Mouse (Mus musculus): ENCODE results near the gene Ick.
A peak's percentile ranks its signal among the peaks of the same experiment; 100 is the strongest.

DNA sequence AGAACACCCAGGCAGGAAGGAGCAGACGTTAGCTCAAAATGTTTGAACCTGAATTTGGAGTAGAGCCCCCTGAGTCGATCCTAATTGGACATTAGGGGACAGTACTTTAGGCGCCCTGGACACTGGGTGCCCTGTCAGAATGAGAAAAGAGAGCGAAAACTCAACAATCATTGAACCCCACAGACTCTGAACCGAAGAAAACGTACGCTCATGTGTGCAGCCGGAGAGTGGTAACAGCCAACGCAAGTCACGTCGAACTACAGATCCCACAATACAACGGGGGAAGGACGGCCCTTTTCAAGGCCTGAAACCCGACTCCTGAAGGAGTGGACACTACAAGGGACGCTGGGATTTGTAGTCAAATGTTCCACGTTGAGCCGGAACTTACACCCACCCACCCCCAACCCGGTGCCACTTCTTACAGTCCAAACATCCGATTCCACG is at the start of gene Ick, which contains the start of gene Fbxo9:
- TF ChIP-seq CTCF (IDR thresholded peaks at IDR 0.05) (no peak), POLR2A (IDR thresholded peaks at IDR 0.05; ENCODE audit: insufficient read depth, low read depth, low read length) (peak; percentile 79), EP300 (IDR thresholded peaks at IDR 0.05; ENCODE audit: insufficient read depth, low read depth, low read length) (no peak)
